22 mouse cellular contexts compared by ENCODE assay signal in the genomic region with DNA sequence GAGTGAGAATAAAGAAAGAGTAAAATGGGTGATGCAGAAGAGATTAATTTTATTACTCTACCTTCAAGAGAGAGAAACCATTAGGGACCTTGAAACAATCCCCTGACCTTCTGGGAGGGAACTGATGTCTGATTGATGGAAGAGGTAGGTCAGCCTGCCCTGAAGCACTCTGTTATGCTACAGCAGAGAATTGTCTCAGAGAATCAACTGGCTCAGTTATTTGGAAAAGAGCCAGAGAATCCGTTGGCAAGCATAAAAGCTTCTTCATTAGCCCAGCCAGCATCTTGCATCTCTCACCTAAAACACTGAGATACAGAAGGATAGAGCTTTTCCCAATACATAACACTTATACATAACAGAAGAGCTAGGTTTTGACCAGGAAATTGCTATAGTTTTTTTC. TPM values are rescaled to one million over a fixed set of nuclear protein-coding genes. Genes with fewer than 3 reads are reported as not detected.
DNase-seq lines count a peak whose midpoint lies in the region; ATAC-seq and TF ChIP-seq lines count a peak whose summit lies in the region.
"Had no signal": no experiment of that assay in that cellular context is flagged by ENCODE, and none has a peak within 500 bp of the region (broad histone marks: within the 10 kb centered on the region; RNA-seq: fewer than 3 reads in every experiment).

No protein-coding gene starts in this region.

- TF ChIP-seq CTCF in brain, embryonic 14.5 days (IDR thresholded peaks at IDR 0.05; ENCODE audit: borderline replicate concordance, extremely low read depth, insufficient read depth, insufficient read length), result no peak

- H3K27me3 ChIP-seq in hindbrain, embryonic 14.5 days (ENCODE audit: control insufficient read depth, insufficient read depth, low read length), result no peaks in the 10 kb centered on the region
- H3K27me3 ChIP-seq in hindbrain, embryonic 11.5 days (ENCODE audit: control insufficient read depth, insufficient read depth, low read length), result no peaks in the 10 kb centered on the region
- no peaks in the 10 kb centered on the region for H3K27me3 ChIP-seq in neural tube, embryonic 14.5 days (ENCODE audit: control insufficient read depth, insufficient read depth, low read length)
- H3K27me3 ChIP-seq in neural tube, embryonic 15.5 days (replicated peaks), result no peaks in the 10 kb centered on the region
- no peaks in the 10 kb centered on the region for H3K27me3 ChIP-seq in heart, embryonic 10.5 days (ENCODE audit: insufficient read depth, poor library complexity, severe bottlenecking)
- H3K27me3 ChIP-seq: embryonic facial prominence, embryonic 15.5 days; hindbrain, embryonic 12.5 days; intestine, embryonic 15.5 days; limb, embryonic 12.5 days; liver, embryonic 13.5 days; lung, embryonic 15.5 days; midbrain, embryonic 12.5 days had no signal

- H3K4me3 ChIP-seq in hindbrain, embryonic 14.5 days (replicated peaks; ENCODE audit: low read length), result no peak overlapping the region
- no peak overlapping the region for H3K4me3 ChIP-seq in hindbrain, embryonic 11.5 days (ENCODE audit: low read depth, low read length)
- no peak overlapping the region for H3K4me3 ChIP-seq in neural tube, embryonic 14.5 days (ENCODE audit: low read depth, low read length)
- no peak overlapping the region for H3K4me3 ChIP-seq in neural tube, embryonic 15.5 days (replicated peaks)
- H3K4me3 ChIP-seq in heart, embryonic 10.5 days, result no peak overlapping the region
- H3K4me3 ChIP-seq: embryonic facial prominence, embryonic 15.5 days; hindbrain, embryonic 12.5 days; intestine, embryonic 15.5 days; limb, embryonic 12.5 days; liver, embryonic 13.5 days; lung, embryonic 15.5 days; midbrain, embryonic 12.5 days; myocyte had no signal

- WGBS in hindbrain, embryonic 14.5 days, result 19% methylated on average over 1 of the region's 1 CpGs
- WGBS in hindbrain, embryonic 11.5 days, result 45% methylated on average over 1 of the region's 1 CpGs
- 21% methylated on average over 1 of the region's 1 CpGs for WGBS in neural tube, embryonic 14.5 days
- WGBS in neural tube, embryonic 15.5 days, result 10% methylated on average over 1 of the region's 1 CpGs
- 63% methylated on average over 1 of the region's 1 CpGs for WGBS in heart, embryonic 10.5 days

- 0 out of 2 replicates have a peak, but pooled peaks cover 4% of the 10 kb centered on the region for H3K9me3 ChIP-seq in hindbrain, embryonic 14.5 days (ENCODE audit: control insufficient read depth, low read length)
- H3K9me3 ChIP-seq in hindbrain, embryonic 11.5 days (ENCODE audit: control insufficient read depth, low read length), result no peaks in the 10 kb centered on the region
- no peaks in the 10 kb centered on the region for H3K9me3 ChIP-seq in neural tube, embryonic 14.5 days (ENCODE audit: control insufficient read depth, low read length)
- no peaks in the 10 kb centered on the region for H3K9me3 ChIP-seq in neural tube, embryonic 15.5 days (replicated peaks)
- H3K9me3 ChIP-seq in heart, embryonic 10.5 days, result no peaks in the 10 kb centered on the region
- H3K9me3 ChIP-seq: embryonic facial prominence, embryonic 15.5 days; hindbrain, embryonic 12.5 days; intestine, embryonic 15.5 days; limb, embryonic 12.5 days; liver, embryonic 13.5 days; lung, embryonic 15.5 days; midbrain, embryonic 12.5 days had no signal

- intact Hi-C loops in heart, postnatal 25 days (cut with DNase I), result no loop called here

- H3K27ac ChIP-seq in hindbrain, embryonic 14.5 days, result no peak overlapping the region
- no peak overlapping the region for H3K27ac ChIP-seq in hindbrain, embryonic 11.5 days (ENCODE audit: low read depth, low read length)
- H3K27ac ChIP-seq in neural tube, embryonic 14.5 days (ENCODE audit: low read depth, low read length), result no peak overlapping the region
- H3K27ac ChIP-seq in neural tube, embryonic 15.5 days (replicated peaks), result no peak overlapping the region
- H3K27ac ChIP-seq in heart, embryonic 10.5 days, result no peak overlapping the region
- H3K27ac ChIP-seq: embryonic facial prominence, embryonic 15.5 days; hindbrain, embryonic 12.5 days; intestine, embryonic 15.5 days; limb, embryonic 12.5 days; liver, embryonic 13.5 days; lung, embryonic 15.5 days; midbrain, embryonic 12.5 days had no signal

- TF ChIP-seq POLR2A in brain, embryonic 14.5 days (IDR thresholded peaks at IDR 0.05; ENCODE audit: borderline replicate concordance, extremely low read depth, insufficient read depth, insufficient read length, poor library complexity, severe bottlenecking), result no peak

- ATAC-seq in hindbrain, embryonic 14.5 days (ENCODE audit: low FRiP score), result no peak
- no peak for ATAC-seq in hindbrain, embryonic 11.5 days (ENCODE audit: low FRiP score)
- ATAC-seq in neural tube, embryonic 14.5 days (ENCODE audit: low read depth), result peak; percentile 73; the same call in 1 of the 2 replicates
- no peak for ATAC-seq in neural tube, embryonic 15.5 days (ENCODE audit: low FRiP score)
- ATAC-seq: intestine, embryonic 15.5 days had no signal

- no peaks in the 10 kb centered on the region for H3K4me1 ChIP-seq in hindbrain, embryonic 14.5 days (replicated peaks; ENCODE audit: control insufficient read depth, insufficient read depth, low read length)
- no peaks in the 10 kb centered on the region for H3K4me1 ChIP-seq in hindbrain, embryonic 11.5 days (replicated peaks; ENCODE audit: control insufficient read depth, insufficient read depth, low read length)
- H3K4me1 ChIP-seq in neural tube, embryonic 14.5 days (ENCODE audit: control insufficient read depth, insufficient read depth, low read length), result no peaks in the 10 kb centered on the region
- H3K4me1 ChIP-seq in neural tube, embryonic 15.5 days, result no peaks in the 10 kb centered on the region
- no peaks in the 10 kb centered on the region for H3K4me1 ChIP-seq in heart, embryonic 10.5 days
- H3K4me1 ChIP-seq: embryonic facial prominence, embryonic 15.5 days; hindbrain, embryonic 12.5 days; intestine, embryonic 15.5 days; limb, embryonic 12.5 days; liver, embryonic 13.5 days; lung, embryonic 15.5 days; midbrain, embryonic 12.5 days had no signal

- DNase-seq in hindbrain, embryonic 14.5 days (ENCODE audit: low spot score), result peak; percentile 55
- DNase-seq in hindbrain, embryonic 11.5 days (ENCODE audit: low spot score), result no peak
- DNase-seq in brain, embryonic 14.5 days (ENCODE audit: low read depth), result peak; percentile 83
- peak; percentile 5 for DNase-seq in retina, postnatal 7 days (ENCODE audit: low read depth, low spot score)
- no peak for DNase-seq in heart, embryonic 10.5 days (ENCODE audit: low spot score)
- no peak for DNase-seq in heart, postnatal 25 days (ENCODE audit: low spot score)
- DNase-seq: adrenal gland, adult 8-10 months; B cell, adult 2 months; gastrocnemius, postnatal 36 days; kidney, postnatal 4 days; liver, embryonic 13.5 days; thymus, postnatal 25 days had no signal

- no peak overlapping the region for H3K4me2 ChIP-seq in hindbrain, embryonic 14.5 days (replicated peaks)
- H3K4me2 ChIP-seq in hindbrain, embryonic 11.5 days (replicated peaks; ENCODE audit: low read depth, low read length), result no peak overlapping the region
- no peak overlapping the region for H3K4me2 ChIP-seq in neural tube, embryonic 14.5 days (ENCODE audit: low read depth, low read length)
- no peak overlapping the region for H3K4me2 ChIP-seq in neural tube, embryonic 15.5 days
- H3K4me2 ChIP-seq: embryonic facial prominence, embryonic 15.5 days; hindbrain, embryonic 12.5 days; intestine, embryonic 15.5 days; limb, embryonic 12.5 days; liver, embryonic 13.5 days; lung, embryonic 15.5 days; midbrain, embryonic 12.5 days had no signal

- no peaks in the 10 kb centered on the region for H3K36me3 ChIP-seq in hindbrain, embryonic 14.5 days (replicated peaks; ENCODE audit: control insufficient read depth, insufficient read depth)
- no peaks in the 10 kb centered on the region for H3K36me3 ChIP-seq in hindbrain, embryonic 11.5 days (ENCODE audit: control insufficient read depth, insufficient read depth, low read length)
- H3K36me3 ChIP-seq in neural tube, embryonic 14.5 days (ENCODE audit: control insufficient read depth, insufficient read depth, low read length), result no peaks in the 10 kb centered on the region
- H3K36me3 ChIP-seq in neural tube, embryonic 15.5 days, result no peaks in the 10 kb centered on the region
- H3K36me3 ChIP-seq in heart, embryonic 10.5 days, result no peaks in the 10 kb centered on the region
- H3K36me3 ChIP-seq: embryonic facial prominence, embryonic 15.5 days; hindbrain, embryonic 12.5 days; intestine, embryonic 15.5 days; limb, embryonic 12.5 days; liver, embryonic 13.5 days; lung, embryonic 15.5 days; midbrain, embryonic 12.5 days had no signal

- H3K9ac ChIP-seq in hindbrain, embryonic 14.5 days, result no peak overlapping the region
- no peak overlapping the region for H3K9ac ChIP-seq in hindbrain, embryonic 11.5 days (ENCODE audit: low read depth, low read length)
- no peak overlapping the region for H3K9ac ChIP-seq in neural tube, embryonic 14.5 days (replicated peaks; ENCODE audit: low read depth, low read length)
- no peak overlapping the region for H3K9ac ChIP-seq in neural tube, embryonic 15.5 days (replicated peaks)
- H3K9ac ChIP-seq: embryonic facial prominence, embryonic 15.5 days; hindbrain, embryonic 12.5 days; intestine, embryonic 15.5 days; limb, embryonic 12.5 days; liver, embryonic 13.5 days; lung, embryonic 15.5 days; midbrain, embryonic 12.5 days had no signal

RNA-seq across cellular contexts. Expression of gene Kcne4, which starts 26.8 kb away (rescaled TPM):
- polyA plus RNA-seq in hindbrain, embryonic 14.5 days (2014; fragmentation: Nextera tagmentation; extraction: Ambion mirVana), result 1.1 and 1.7 TPM in 2 replicates
- polyA plus RNA-seq in hindbrain, embryonic 11.5 days (2014; fragmentation: Nextera tagmentation; extraction: Ambion mirVana), result 0.74 and 1.3 TPM in 2 replicates
- 1.1 and 2.8 TPM in 2 replicates for polyA plus RNA-seq in neural tube, embryonic 14.5 days (2014; fragmentation: Nextera tagmentation; extraction: Ambion mirVana)
- 3.5 and 6.2 TPM in 2 replicates for polyA plus RNA-seq in neural tube, embryonic 15.5 days (2015; fragmentation: Nextera tagmentation; extraction: Ambion mirVana)
- 0.55 and 1.1 TPM in 2 replicates for polyA plus RNA-seq in brain, embryonic 14.5 days (2012; rRNA removed)
- polyA plus RNA-seq in heart, embryonic 10.5 days (2016; fragmentation: Nextera tagmentation; extraction: Ambion mirVana), result 0.16 TPM in 1 of 2 replicates, not detected in the other
- total RNA-seq in heart, postnatal 25 days (2021), result 1 to 10 TPM; 1.2 to 2.1 TPM
- total RNA-seq: neutrophil, adult 5-6 weeks had no signal

Comparison
In these comparisons a context has a peak if more than half of its experiments do, and no peak if none do; other contexts are left out.
1. DNase-seq: peak in hindbrain, embryonic 14.5 days (single experiment), brain, embryonic 14.5 days (single experiment) and retina, postnatal 7 days (single experiment); none in hindbrain, embryonic 11.5 days (single experiment), heart, embryonic 10.5 days (single experiment) and heart, postnatal 25 days (single experiment).